Mouse (Mus musculus) cerebellum, adult 9-11 months (tissue): ENCODE measurements around the gene Cdkl4.
A peak's percentile ranks its signal among the peaks of the same experiment; 100 is the strongest.
"Not testable (repeated sequence)": the region's sequence is repeated elsewhere in the genome, so short reads cannot be mapped to it uniquely, and the experiment has no call there.

Experiments
- DNase-seq: peaks from one replicate; pipeline ENCODE4 v3.0.0; 2022

The Cdkl4 gene

GRCm38 (mm10) chr17:80577639-80578038 is at the start of gene Cdkl4:
Cdkl4 (minus strand) TSS chr17:80577813.
- DNase-seq: no peak

- DNase-seq: no peak
Observed at GRCm38 (mm10) chr17:80624979-80625378, 47.4 kb upstream of the Cdkl4 start.

- DNase-seq: no peak
Observed at GRCm38 (mm10) chr17:80621691-80622090, 44.1 kb upstream of the Cdkl4 start.

- DNase-seq: peak; percentile 73
Observed at GRCm38 (mm10) chr17:80620786-80621423, 43.3 kb upstream of the Cdkl4 start.

GRCm38 (mm10) chr17:80619556-80619955 is 41.9 kb upstream of the Cdkl4 start:
- DNase-seq: peak; percentile 64

GRCm38 (mm10) chr17:80618890-80619289 is 41.3 kb upstream of the Cdkl4 start:
- DNase-seq: no peak

GRCm38 (mm10) chr17:80603806-80604205 is 26.2 kb upstream of the Cdkl4 start:
- DNase-seq: no peak

- DNase-seq: peak; percentile 57
Observed at GRCm38 (mm10) chr17:80603079-80603625, 25.5 kb upstream of the Cdkl4 start.

- peak; percentile 59 for DNase-seq
Observed at GRCm38 (mm10) chr17:80601371-80601770, 23.8 kb upstream of the Cdkl4 start.

GRCm38 (mm10) chr17:80583051-80583450 is 5.4 kb upstream of the Cdkl4 start:
- no peak for DNase-seq

- DNase-seq: no peak
Observed at GRCm38 (mm10) chr17:80579901-80580300, 2.3 kb upstream of the Cdkl4 start.

- no peak for DNase-seq
Observed at GRCm38 (mm10) chr17:80579089-80579488, 1.5 kb upstream of the Cdkl4 start.

GRCm38 (mm10) chr17:80578041-80578440 is 428 bp upstream of the Cdkl4 start:
- no peak for DNase-seq

GRCm38 (mm10) chr17:80577214-80577613 is 399 bp downstream of the Cdkl4 start:
- DNase-seq: no peak

GRCm38 (mm10) chr17:80575008-80575407 is 2.6 kb downstream of the Cdkl4 start:
- no peak for DNase-seq

GRCm38 (mm10) chr17:80574471-80574965 is 3.1 kb downstream of the Cdkl4 start:
- DNase-seq: no peak

GRCm38 (mm10) chr17:80572187-80572935 is 5.3 kb downstream of the Cdkl4 start:
- no peak for DNase-seq

- DNase-seq: no peak
Observed at GRCm38 (mm10) chr17:80571460-80571859, 6.2 kb downstream of the Cdkl4 start.

- DNase-seq: not testable (repeated sequence)
Observed at GRCm38 (mm10) chr17:80569718-80570117, 7.9 kb downstream of the Cdkl4 start.

GRCm38 (mm10) chr17:80568842-80569601 is 8.6 kb downstream of the Cdkl4 start:
- DNase-seq: no peak

GRCm38 (mm10) chr17:80568441-80568840 is 9.2 kb downstream of the Cdkl4 start:
- no peak for DNase-seq

- no peak for DNase-seq
Observed at GRCm38 (mm10) chr17:80564611-80564924, 13.0 kb downstream of the Cdkl4 start.
